Mouse (Mus musculus) urinary bladder, postnatal 10 days (tissue): Measurements from ENCODE around the gene Rela.

ENCODE experiments used
- DNase-seq: peaks from one replicate; pipeline ENCODE4 v3.0.0; 2022; ENCODE audit warnings: low spot score

Gene Rela

GRCm38 (mm10) chr19:5636036-5636570, 1.2 kb upstream of the Rela start:
- no peak for DNase-seq

- no peak for DNase-seq
These were observed 677 bp upstream of the Rela start for GRCm38 (mm10) chr19:5636571-5637041.

- DNase-seq, result no peak
These were observed 1.2 kb downstream of the Rela start for GRCm38 (mm10) chr19:5638416-5639005.

GRCm38 (mm10) chr19:5640339-5640738, 3.1 kb downstream of the Rela start:
- no peak for DNase-seq

- DNase-seq, result no peak
These were observed 3.7 kb downstream of the Rela start for GRCm38 (mm10) chr19:5641021-5641420.

- no peak for DNase-seq
These were observed 4.4 kb downstream of the Rela start for GRCm38 (mm10) chr19:5641641-5642040.

- DNase-seq, result no peak
These were observed 8.0 kb downstream of the Rela start for GRCm38 (mm10) chr19:5645280-5645679.

- no peak for DNase-seq
These were observed 9.5 kb downstream of the Rela start for GRCm38 (mm10) chr19:5646731-5647330.

- DNase-seq, result no peak
These were observed 10.5 kb downstream of the Rela start for GRCm38 (mm10) chr19:5647791-5648190.

GRCm38 (mm10) chr19:5648401-5649297, 11.4 kb downstream of the Rela start:
- no peak for DNase-seq

- DNase-seq, result no peak
These were observed 12.0 kb downstream of the Rela start for GRCm38 (mm10) chr19:5649298-5649741.

GRCm38 (mm10) chr19:5651502-5652274, 14.4 kb downstream of the Rela start:
- no peak for DNase-seq

- DNase-seq, result no peak
These were observed 15.3 kb downstream of the Rela start for GRCm38 (mm10) chr19:5652570-5652969.

GRCm38 (mm10) chr19:5653969-5654719, 16.9 kb downstream of the Rela start:
- no peak for DNase-seq

- no peak for DNase-seq
These were observed 17.5 kb downstream of the Rela start for GRCm38 (mm10) chr19:5654720-5655298.

- DNase-seq, result no peak
These were observed 23.9 kb downstream of the Rela start for GRCm38 (mm10) chr19:5660942-5661751.

GRCm38 (mm10) chr19:5662310-5662709, 25.0 kb downstream of the Rela start:
- DNase-seq, result no peak

- DNase-seq, result peak; percentile 62
These were observed 26.0 kb downstream of the Rela start, which contains the start of gene Sipa1 for GRCm38 (mm10) chr19:5662981-5663913. Sipa1 (minus strand) TSS chr19:5663707.
